Mouse (Mus musculus): ENCODE measurements around the gene Nod1.

DNA sequence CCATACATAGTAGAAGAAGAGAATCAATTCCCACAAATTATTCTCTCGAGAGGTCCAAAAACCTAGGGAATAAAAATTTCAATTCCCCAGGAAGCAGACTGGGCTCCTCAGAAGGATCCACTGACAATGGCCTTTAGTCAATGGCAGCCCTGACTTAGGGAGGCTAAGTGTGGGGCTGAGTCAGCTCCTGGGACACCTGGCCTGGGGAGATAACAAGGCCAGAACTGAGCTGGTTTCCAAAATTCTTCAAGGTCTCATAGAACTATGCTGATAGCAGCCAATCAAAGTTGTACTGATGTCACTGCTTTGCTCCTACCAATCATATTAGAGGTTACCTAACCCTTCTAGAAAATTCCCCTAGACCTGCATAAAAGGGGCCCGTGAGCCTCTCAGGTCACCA is 8.8 kb downstream of the Nod1 start:
- no peak for TF ChIP-seq CTCF (IDR thresholded peaks at IDR 0.05; ENCODE audit: control insufficient read depth, insufficient read depth, low read length)
- no peak for TF ChIP-seq POLR2A (IDR thresholded peaks at IDR 0.05; ENCODE audit: borderline replicate concordance, control insufficient read depth, low read depth, low read length)
